Mouse (Mus musculus) kidney, postnatal 0 days (tissue): ENCODE results near the gene Slc44a4. TPM values are rescaled to one million over a fixed set of nuclear protein-coding genes. Genes with fewer than 3 reads are reported as not detected.

ENCODE experiments used
- ATAC-seq: fragments of 200-750 bp; cut with Nextera tagmentation; replicated peaks from 2 replicates; pipeline ENCODE4 v1.8.0; 2017; ENCODE audit warnings: low read depth, moderate number of reproducible peaks, moderate TSS enrichment, moderate library complexity; ENCODE audit not compliant: low FRiP score
- DNase-seq: peaks from one replicate; pipeline ENCODE4 v3.0.0-alpha.2; 2016; ENCODE audit warnings: low spot score
- H3K27ac ChIP-seq: fragments of 300-500 bp; sonication (generic); 2 replicates; pipeline ENCODE4 v1.5.1; 2014; ENCODE audit warnings: mild to moderate bottlenecking
- H3K27me3 ChIP-seq: fragments of 300-500 bp; sonication (generic); 2 replicates; pipeline ENCODE4 v1.6.1; 2014; ENCODE audit warnings: low read length, mixed read lengths; ENCODE audit not compliant: insufficient read depth
- H3K36me3 ChIP-seq: fragments of 300-500 bp; sonication (generic); 2 replicates; pipeline ENCODE4 v1.6.1; 2014; ENCODE audit warnings: low read length, mixed read lengths; ENCODE audit not compliant: insufficient read depth
- H3K4me1 ChIP-seq: fragments of 300-500 bp; sonication (generic); replicated peaks from 2 replicates; pipeline ENCODE4 v1.6.1; 2014; ENCODE audit warnings: antibody characterized with exemption, low read length, mixed read lengths; ENCODE audit not compliant: insufficient read depth
- H3K4me2 ChIP-seq: fragments of 300-500 bp; sonication (generic); 2 replicates; pipeline ENCODE4 v1.6.1; 2014; ENCODE audit warnings: mild to moderate bottlenecking, low read length, moderate library complexity, mixed read lengths
- H3K4me3 ChIP-seq: fragments of 300-500 bp; sonication (generic); replicated peaks from 2 replicates; pipeline ENCODE4 v1.5.1; 2014; ENCODE audit warnings: low read depth, low read length
- H3K9ac ChIP-seq: fragments of 300-500 bp; sonication (generic); 2 replicates; pipeline ENCODE4 v1.6.1; 2014; ENCODE audit warnings: low read depth, low read length
- H3K9me3 ChIP-seq: fragments of 300-500 bp; sonication (generic); replicated peaks from 2 replicates; pipeline ENCODE4 v1.6.1; 2016; ENCODE audit warnings: low read length, inconsistent platforms, mixed read lengths
- CTCF ChIP-seq: IDR thresholded peaks from 2 replicates; pipeline ENCODE4 v1.5.1; 2016; ENCODE audit warnings: antibody characterized with exemption, low read depth, mild to moderate bottlenecking, moderate library complexity
- WGBS: fragments of 180-500 bp; shearing (Covaris S2); extraction: QIAGEN DNeasy Blood & Tissue Kit; methylation state at CpG from one replicate; pipeline ENCODE4 v1.1.7; 2014; 5-methylcytosine and 5-hydroxymethylcytosine counted together
- polyA plus RNA-seq: library from polyadenylated mRNA; unstranded; fragments of >200 nt; fragmentation: Nextera tagmentation; extraction: Ambion mirVana; gene quantifications from 2 replicates; pipeline ENCODE4 v1.2.1, GENCODE M21; 2015

Gene Slc44a4
- polyA plus RNA-seq, 1 experiment from 2014 or later = 24.2 TPM

GRCm38 (mm10) chr17:34951636-34952377 lies 37.5 kb downstream of the Slc44a4 start:
- no peaks in the 10 kb centered on the region for H3K9me3 ChIP-seq
- H3K4me2 ChIP-seq = peak overlapping the region; percentile 62
- H3K27me3 ChIP-seq = no peaks in the 10 kb centered on the region
- H3K4me3 ChIP-seq = peak overlapping the region; percentile 91
- DNase-seq (no peak), ATAC-seq (no peak)
- TF ChIP-seq CTCF = no peak
- H3K9ac ChIP-seq = peak overlapping the region; percentile 84
- WGBS = under 1% methylated on average over 29 of the region's 29 CpGs
- peak overlapping the region; percentile 87 for H3K27ac ChIP-seq
- 0 out of 2 replicates have a peak, but pooled peaks cover 4% of the 10 kb centered on the region for H3K4me1 ChIP-seq
- peaks cover 14% of the 10 kb centered on the region for H3K36me3 ChIP-seq

- Histone ChIP-seq H3K9ac (peak overlapping the region; percentile 84), H3K4me1 (0 out of 2 replicates have a peak, but pooled peaks cover 4% of the 10 kb centered on the region), H3K36me3 (peaks cover 14% of the 10 kb centered on the region), H3K27me3 (no peaks in the 10 kb centered on the region), H3K4me3 (peak overlapping the region; percentile 91), H3K9me3 (no peaks in the 10 kb centered on the region), H3K4me2 (peak overlapping the region; percentile 62), H3K27ac (peak overlapping the region; percentile 87)
- peak; percentile 65 for ATAC-seq
- peak; percentile 78 for TF ChIP-seq CTCF
- WGBS = 1% methylated on average over 23 of the region's 23 CpGs
- peak; percentile 92 for DNase-seq
Observed at GRCm38 (mm10) chr17:34952378-34953040, 38.2 kb downstream of the Slc44a4 start.

- no peak overlapping the region for H3K4me3 ChIP-seq
- DNase-seq (no peak), ATAC-seq (no peak)
- no peak for TF ChIP-seq CTCF
- WGBS = 87% methylated on average over 3 of the region's 3 CpGs
- 0 out of 2 replicates have a peak overlapping the region, but pooled peaks have one; percentile 62 for H3K4me2 ChIP-seq
- H3K36me3 ChIP-seq = peaks cover 14% of the 10 kb centered on the region
- H3K9me3 ChIP-seq = no peaks in the 10 kb centered on the region
- no peaks in the 10 kb centered on the region for H3K27me3 ChIP-seq
- 0 out of 2 replicates have a peak, but pooled peaks cover 4% of the 10 kb centered on the region for H3K4me1 ChIP-seq
- H3K27ac ChIP-seq = peak overlapping the region; percentile 87; the same call in 1 of the 2 replicates
- H3K9ac ChIP-seq = no peak overlapping the region
Observed at GRCm38 (mm10) chr17:34953258-34953657, 39.0 kb downstream of the Slc44a4 start.

GRCm38 (mm10) chr17:34953904-34954303 lies 39.6 kb downstream of the Slc44a4 start:
- no peaks in the 10 kb centered on the region for H3K9me3 ChIP-seq
- TF ChIP-seq CTCF = no peak
- H3K27me3 ChIP-seq = no peaks in the 10 kb centered on the region
- H3K9ac ChIP-seq = no peak overlapping the region
- H3K36me3 ChIP-seq = peaks cover 14% of the 10 kb centered on the region
- no peak for ATAC-seq
- WGBS = 81% methylated on average over 4 of the region's 4 CpGs
- H3K4me1 ChIP-seq = 0 out of 2 replicates have a peak, but pooled peaks cover 4% of the 10 kb centered on the region
- H3K4me3 ChIP-seq = no peak overlapping the region
- H3K27ac ChIP-seq = no peak overlapping the region
- no peak for DNase-seq
- no peak overlapping the region for H3K4me2 ChIP-seq

GRCm38 (mm10) chr17:34954831-34955230 lies 40.6 kb downstream of the Slc44a4 start:
- DNase-seq (no peak), ATAC-seq (no peak)
- TF ChIP-seq CTCF = no peak
- no peak overlapping the region for H3K4me2 ChIP-seq
- H3K4me1 ChIP-seq = 0 out of 2 replicates have a peak, but pooled peaks cover 4% of the 10 kb centered on the region
- H3K4me3 ChIP-seq = no peak overlapping the region
- H3K27ac ChIP-seq = no peak overlapping the region
- no peaks in the 10 kb centered on the region for H3K27me3 ChIP-seq
- WGBS = 88% methylated on average over 4 of the region's 4 CpGs
- no peak overlapping the region for H3K9ac ChIP-seq
- peaks cover 11% of the 10 kb centered on the region for H3K36me3 ChIP-seq
- no peaks in the 10 kb centered on the region for H3K9me3 ChIP-seq

- no peak for TF ChIP-seq CTCF
- WGBS = 81% methylated on average over 3 of the region's 3 CpGs
- no peak for DNase-seq
Observed at GRCm38 (mm10) chr17:34955884-34956283, 41.6 kb downstream of the Slc44a4 start.

More at GRCm38 (mm10) chr17:34955884-34956283, 41.6 kb downstream of the Slc44a4 start:
- Histone ChIP-seq H3K4me2 (no peak overlapping the region), H3K9ac (no peak overlapping the region), H3K4me3 (no peak overlapping the region), H3K4me1 (0 out of 2 replicates have a peak, but pooled peaks cover 7% of the 10 kb centered on the region), H3K9me3 (no peaks in the 10 kb centered on the region), H3K36me3 (peaks cover 1% of the 10 kb centered on the region; the same call in 1 of the 2 replicates), H3K27ac (no peak overlapping the region), H3K27me3 (no peaks in the 10 kb centered on the region)
- no peak for ATAC-seq
